Mouse (Mus musculus) embryonic facial prominence, embryonic 15.5 days (tissue): Measurements from ENCODE around the gene Nhsl1. TPM values are rescaled to one million over a fixed set of nuclear protein-coding genes. Genes with fewer than 3 reads are reported as not detected.
A peak's percentile ranks its signal among the peaks of the same experiment; 100 is the strongest.

Source experiments
- ATAC-seq: fragments of 200-750 bp; cut with Nextera tagmentation; 2 replicates; pipeline ENCODE4 v1.8.0; 2017; ENCODE audit warnings: low read depth, moderate TSS enrichment; ENCODE audit not compliant: insufficient number of reproducible peaks, low FRiP score, low TSS enrichment
- H3K27ac ChIP-seq: fragments of 300-500 bp; sonication (generic); replicated peaks from 2 replicates; pipeline ENCODE4 v1.5.1; 2015; ENCODE audit warnings: mild to moderate bottlenecking, inconsistent platforms
- H3K27me3 ChIP-seq: fragments of 300-500 bp; sonication (generic); 2 replicates; pipeline ENCODE4 v1.6.1; 2015; ENCODE audit warnings: inconsistent platforms
- H3K36me3 ChIP-seq: fragments of 300-500 bp; sonication (generic); 2 replicates; pipeline ENCODE4 v1.6.1; 2015; ENCODE audit warnings: mild to moderate bottlenecking, inconsistent platforms
- H3K4me1 ChIP-seq: fragments of 300-500 bp; sonication (generic); 2 replicates; pipeline ENCODE4 v1.6.1; 2015; ENCODE audit warnings: inconsistent platforms
- H3K4me2 ChIP-seq: fragments of 300-500 bp; sonication (generic); replicated peaks from 2 replicates; pipeline ENCODE4 v1.6.1; 2015; ENCODE audit warnings: mild to moderate bottlenecking, inconsistent platforms
- H3K4me3 ChIP-seq: fragments of 300-500 bp; sonication (generic); replicated peaks from 2 replicates; pipeline ENCODE4 v1.5.1; 2015; ENCODE audit warnings: mild to moderate bottlenecking, inconsistent platforms
- H3K9ac ChIP-seq: fragments of 300-500 bp; sonication (generic); 2 replicates; pipeline ENCODE4 v1.6.1; 2015; ENCODE audit warnings: inconsistent platforms
- H3K9me3 ChIP-seq: fragments of 300-500 bp; sonication (generic); replicated peaks from 2 replicates; pipeline ENCODE4 v1.6.1; 2016; ENCODE audit warnings: inconsistent platforms
- WGBS: fragments of 180-500 bp; shearing (Covaris S2); methylation state at CpG from one replicate; pipeline ENCODE4 v1.1.7; 2015; 5-methylcytosine and 5-hydroxymethylcytosine counted together
- polyA plus RNA-seq: library from polyadenylated mRNA; unstranded; fragments of >200 nt; fragmentation: Nextera tagmentation; extraction: Ambion mirVana; gene quantifications from 2 replicates; pipeline ENCODE4 v1.2.1, GENCODE M21; 2015

The Nhsl1 gene
- polyA plus RNA-seq, 1 experiment from 2014 or later = 11.0 TPM

- H3K4me1 ChIP-seq = peaks cover 13% of the 10 kb centered on the region
- no peaks in the 10 kb centered on the region for H3K27me3 ChIP-seq
- no peaks in the 10 kb centered on the region for H3K9me3 ChIP-seq
- H3K9ac ChIP-seq = no peak overlapping the region
- no peak for ATAC-seq
- H3K4me2 ChIP-seq = no peak overlapping the region
- H3K36me3 ChIP-seq = no peaks in the 10 kb centered on the region
- 56% methylated on average over 5 of the region's 5 CpGs for WGBS
- H3K4me3 ChIP-seq = no peak overlapping the region
- H3K27ac ChIP-seq = no peak overlapping the region
Measured at GRCm38 (mm10) chr10:18328331-18328908, 9.6 kb downstream of the Nhsl1 start.

- Histone ChIP-seq H3K9ac (0 out of 2 replicates have a peak overlapping the region, but pooled peaks have one; percentile 5), H3K4me3 (peak overlapping the region; percentile 34), H3K4me2 (peak overlapping the region; percentile 56), H3K4me1 (peaks cover 13% of the 10 kb centered on the region), H3K36me3 (no peaks in the 10 kb centered on the region), H3K27ac (0 out of 2 replicates have a peak overlapping the region, but pooled peaks have one; percentile 39), H3K27me3 (no peaks in the 10 kb centered on the region), H3K9me3 (no peaks in the 10 kb centered on the region)
- WGBS = 3% methylated on average over 22 of the region's 23 CpGs
- no peak for ATAC-seq
Measured at GRCm38 (mm10) chr10:18329096-18330038, 10.6 kb downstream of the Nhsl1 start.

- no peak overlapping the region for H3K9ac ChIP-seq
- H3K4me1 ChIP-seq = peaks cover 13% of the 10 kb centered on the region
- no peak overlapping the region for H3K4me2 ChIP-seq
- no peaks in the 10 kb centered on the region for H3K27me3 ChIP-seq
- H3K4me3 ChIP-seq = no peak overlapping the region
- no peaks in the 10 kb centered on the region for H3K36me3 ChIP-seq
- ATAC-seq = no peak
- WGBS = 78% methylated on average over 5 of the region's 5 CpGs
- H3K27ac ChIP-seq = no peak overlapping the region
- H3K9me3 ChIP-seq = no peaks in the 10 kb centered on the region
Measured at GRCm38 (mm10) chr10:18330445-18330844, 11.7 kb downstream of the Nhsl1 start.

- H3K9me3 ChIP-seq = no peaks in the 10 kb centered on the region
- no peak overlapping the region for H3K4me2 ChIP-seq
- no peak for ATAC-seq
- no peak overlapping the region for H3K9ac ChIP-seq
- H3K4me1 ChIP-seq = peaks cover 13% of the 10 kb centered on the region
- 46% methylated on average over 4 of the region's 4 CpGs for WGBS
- no peaks in the 10 kb centered on the region for H3K27me3 ChIP-seq
- H3K4me3 ChIP-seq = no peak overlapping the region
- H3K36me3 ChIP-seq = no peaks in the 10 kb centered on the region
- H3K27ac ChIP-seq = no peak overlapping the region
Measured at GRCm38 (mm10) chr10:18333575-18333974, 14.8 kb downstream of the Nhsl1 start.

- no peak for ATAC-seq
- H3K36me3 ChIP-seq = no peaks in the 10 kb centered on the region
- no peak overlapping the region for H3K27ac ChIP-seq
- no peaks in the 10 kb centered on the region for H3K27me3 ChIP-seq
- H3K4me1 ChIP-seq = peaks cover 11% of the 10 kb centered on the region
- no peak overlapping the region for H3K4me3 ChIP-seq
- H3K9me3 ChIP-seq = no peaks in the 10 kb centered on the region
- no peak overlapping the region for H3K9ac ChIP-seq
- WGBS = 96% methylated on average over 4 of the region's 4 CpGs
- H3K4me2 ChIP-seq = no peak overlapping the region
Measured at GRCm38 (mm10) chr10:18334176-18334575, 15.4 kb downstream of the Nhsl1 start.

GRCm38 (mm10) chr10:18334734-18335133 is 15.9 kb downstream of the Nhsl1 start:
- ATAC-seq = no peak
- no peak overlapping the region for H3K9ac ChIP-seq
- no peaks in the 10 kb centered on the region for H3K36me3 ChIP-seq
- peaks cover 6% of the 10 kb centered on the region for H3K4me1 ChIP-seq
- H3K4me2 ChIP-seq = no peak overlapping the region
- H3K27ac ChIP-seq = no peak overlapping the region
- H3K4me3 ChIP-seq = no peak overlapping the region
- H3K27me3 ChIP-seq = no peaks in the 10 kb centered on the region
- no peaks in the 10 kb centered on the region for H3K9me3 ChIP-seq
- 77% methylated on average over 9 of the region's 9 CpGs for WGBS

GRCm38 (mm10) chr10:18337725-18338124 is 18.9 kb downstream of the Nhsl1 start:
- no peak overlapping the region for H3K4me2 ChIP-seq
- no peaks in the 10 kb centered on the region for H3K36me3 ChIP-seq
- H3K9ac ChIP-seq = no peak overlapping the region
- 77% methylated on average over 5 of the region's 5 CpGs for WGBS
- no peak overlapping the region for H3K4me3 ChIP-seq
- ATAC-seq = no peak
- H3K9me3 ChIP-seq = no peaks in the 10 kb centered on the region
- H3K27me3 ChIP-seq = no peaks in the 10 kb centered on the region
- H3K27ac ChIP-seq = no peak overlapping the region
- H3K4me1 ChIP-seq = no peaks in the 10 kb centered on the region; the same call in 1 of the 2 replicates

- ATAC-seq = no peak
- H3K27me3 ChIP-seq = no peaks in the 10 kb centered on the region
- WGBS = 82% methylated on average over 6 of the region's 6 CpGs
- H3K4me2 ChIP-seq = no peak overlapping the region
- no peaks in the 10 kb centered on the region; the same call in 1 of the 2 replicates for H3K4me1 ChIP-seq
- H3K9ac ChIP-seq = no peak overlapping the region
- H3K36me3 ChIP-seq = no peaks in the 10 kb centered on the region
- no peaks in the 10 kb centered on the region for H3K9me3 ChIP-seq
- H3K4me3 ChIP-seq = no peak overlapping the region
- no peak overlapping the region for H3K27ac ChIP-seq
Measured at GRCm38 (mm10) chr10:18339386-18339785, 20.6 kb downstream of the Nhsl1 start.

- Histone ChIP-seq H3K27ac (no peak overlapping the region), H3K4me2 (no peak overlapping the region)
- 100% methylated on average over 1 of the region's 1 CpGs for WGBS
Measured at GRCm38 (mm10) chr10:18340930-18341329, 22.1 kb downstream of the Nhsl1 start.

GRCm38 (mm10) chr10:18341444-18342196 is 22.8 kb downstream of the Nhsl1 start:
- no peaks in the 10 kb centered on the region; the same call in 1 of the 2 replicates for H3K4me1 ChIP-seq
- peak overlapping the region; percentile 26 for H3K4me2 ChIP-seq
- no peaks in the 10 kb centered on the region for H3K9me3 ChIP-seq
- ATAC-seq = no peak; the same call in 1 of the 2 replicates
- no peak overlapping the region for H3K9ac ChIP-seq
- no peaks in the 10 kb centered on the region for H3K27me3 ChIP-seq
- WGBS = 22% methylated on average over 15 of the region's 15 CpGs
- no peak overlapping the region; the same call in 1 of the 2 replicates for H3K4me3 ChIP-seq
- H3K27ac ChIP-seq = peak overlapping the region; percentile 18; the same call in 1 of the 2 replicates
- no peaks in the 10 kb centered on the region for H3K36me3 ChIP-seq

More at GRCm38 (mm10) chr10:18340930-18341329, 22.1 kb downstream of the Nhsl1 start:
- Histone ChIP-seq H3K27me3 (no peaks in the 10 kb centered on the region), H3K4me3 (no peak overlapping the region), H3K4me1 (no peaks in the 10 kb centered on the region; the same call in 1 of the 2 replicates), H3K36me3 (no peaks in the 10 kb centered on the region), H3K9ac (no peak overlapping the region), H3K9me3 (no peaks in the 10 kb centered on the region)
- ATAC-seq = no peak

GRCm38 (mm10) chr10:18347231-18347630 is 28.4 kb downstream of the Nhsl1 start:
- ATAC-seq = no peak
- H3K27ac ChIP-seq = no peak overlapping the region
- H3K9ac ChIP-seq = no peak overlapping the region
- no peak overlapping the region for H3K4me2 ChIP-seq
- no peaks in the 10 kb centered on the region for H3K9me3 ChIP-seq
- no peaks in the 10 kb centered on the region for H3K4me1 ChIP-seq
- WGBS = 89% methylated on average over 15 of the region's 15 CpGs
- no peaks in the 10 kb centered on the region for H3K36me3 ChIP-seq
- H3K4me3 ChIP-seq = no peak overlapping the region
- H3K27me3 ChIP-seq = no peaks in the 10 kb centered on the region
